Mouse (Mus musculus): ENCODE results near the gene Skil. TPM values are rescaled to one million over a fixed set of nuclear protein-coding genes. Genes with fewer than 3 reads are reported as not detected.

Gene Skil
- total RNA-seq (2012; rRNA removed) (7.4 and 7.5 TPM in 2 replicates), polyA plus RNA-seq (2012; ENCODE audit: insufficient read depth in 1 of 2, insufficient read length in 2 of 2, low read depth in 1 of 2, low replicate concordance in 2 of 2, missing spikeins in 1 of 2) (1 to 10 TPM in 1 of 2 experiments, not detected in 1; 8.6 TPM)

DNA sequence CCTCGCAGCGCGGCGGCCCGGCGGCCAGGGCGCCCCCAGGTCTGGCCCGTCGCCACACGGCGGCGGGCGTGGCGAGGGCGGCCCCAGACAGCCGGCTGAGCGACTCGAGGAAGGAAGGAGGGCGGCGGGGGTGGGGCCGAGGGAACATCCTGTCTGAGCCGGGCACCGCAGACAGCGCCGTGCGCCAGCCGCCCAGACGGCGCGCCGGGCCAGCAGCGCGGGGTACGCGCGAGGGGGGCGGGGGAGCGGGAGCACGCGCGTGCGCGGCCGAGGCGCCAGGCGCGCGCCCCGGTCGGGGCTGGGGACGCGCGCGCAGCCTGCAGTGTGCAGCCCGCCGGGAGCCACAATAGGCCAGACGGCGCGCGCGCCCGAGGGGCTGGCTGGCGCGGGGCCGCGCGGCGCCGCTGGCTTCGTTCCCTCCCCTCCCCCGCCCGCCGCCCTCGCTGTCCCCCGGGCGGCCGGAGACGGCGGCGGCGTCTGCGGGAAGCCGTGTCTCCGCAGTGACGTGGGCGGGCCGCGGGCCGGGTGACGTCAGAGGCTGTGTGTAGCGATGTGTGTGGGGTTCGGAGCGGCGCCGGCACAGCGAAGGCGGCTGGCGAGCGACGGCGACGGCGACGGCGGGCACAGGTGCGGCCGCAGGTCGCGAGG, at the start of gene Skil:
Gene Skil, plus strand, starts transcription at position 528 of the 648 bp plus-strand sequence.
- no peaks in the 10 kb centered on the region for H3K27me3 ChIP-seq (ENCODE audit: control insufficient read depth in 1 of 2, insufficient read depth in 2 of 2, low read length in 2 of 2)
- H3K4me3 ChIP-seq (ENCODE audit: control insufficient read depth in 1 of 2, insufficient read depth in 1 of 2, low read depth in 2 of 2, low read length in 2 of 2) = peak within 1 kb of the TSS; percentile 76 to 100
- H3K4me1 ChIP-seq (ENCODE audit: control insufficient read depth in 1 of 2, insufficient read depth in 2 of 2, low read length in 2 of 2) = peaks cover 3 to 18% of the 10 kb centered on the region in 2 experiments
- peaks cover 12% of the 10 kb centered on the region for H3K79me2 ChIP-seq (ENCODE audit: control insufficient read depth, insufficient read depth, low read length, poor library complexity)
- H3K9ac ChIP-seq (ENCODE audit: control insufficient read depth, low read depth, low read length, poor library complexity, severe bottlenecking) = peak within 1 kb of the TSS; percentile 80
- H3K27ac ChIP-seq (ENCODE audit: control insufficient read depth, low read depth, low read length) = peak within 1 kb of the TSS; percentile 97
- H3K9me3 ChIP-seq (replicated peaks; ENCODE audit: insufficient read depth, low read length) = no peaks in the 10 kb centered on the region
- TF ChIP-seq MYB (IDR thresholded peaks at IDR 0.05; ENCODE audit: low read depth, low read length) = no peak
- TF ChIP-seq ZNF384 (IDR thresholded peaks at IDR 0.05; ENCODE audit: low read depth, low read length) = no peak
- no peak for TF ChIP-seq ZMIZ1 (IDR thresholded peaks at IDR 0.05; ENCODE audit: low read depth, low read length)
- TF ChIP-seq EP300 (IDR thresholded peaks at IDR 0.05; ENCODE audit: low read depth in 1 of 2, low read length in 2 of 2) = peak in 1 of 2 experiments; percentile 33; a peak in 2 of 4 replicates
- no peak for TF ChIP-seq POLR2AphosphoS2 (IDR thresholded peaks at IDR 0.05; ENCODE audit: low read length)
- no peak for TF ChIP-seq USF1 (IDR thresholded peaks at IDR 0.05; ENCODE audit: low read depth, low read length)
- no peak for TF ChIP-seq CTCF (IDR thresholded peaks at IDR 0.05 in 2 of 3, conservative IDR thresholded peaks at IDR 0.05 in 1 of 3; ENCODE audit: control insufficient read depth in 1 of 3, insufficient read depth in 1 of 3, low read depth in 2 of 3, low read length in 3 of 3, poor library complexity in 1 of 3, severe bottlenecking in 1 of 3)
- TF ChIP-seq POLR2AphosphoS5 (IDR thresholded peaks at IDR 0.05; ENCODE audit: borderline replicate concordance, low read depth, low read length) = no peak
- no peak for TF ChIP-seq NELFE (IDR thresholded peaks at IDR 0.05; ENCODE audit: low read depth, low read length)
- no peak for TF ChIP-seq MYC (IDR thresholded peaks at IDR 0.05; ENCODE audit: low read depth, low read length)
- no peak for TF ChIP-seq E2F4 (IDR thresholded peaks at IDR 0.05; ENCODE audit: borderline replicate concordance, low read depth, low read length)
- peak; percentile 64 for TF ChIP-seq NRF1 (IDR thresholded peaks at IDR 0.05; ENCODE audit: insufficient read depth, low read depth, low read length, poor library complexity, severe bottlenecking)
- TF ChIP-seq POLR2A (IDR thresholded peaks at IDR 0.05; ENCODE audit: control insufficient read depth in 1 of 2, insufficient read depth in 1 of 2, low read depth in 1 of 2, low read length in 2 of 2, poor library complexity in 1 of 2) = peak in 1 of 2 experiments; percentile 0; a peak in 2 of 4 replicates
- no peak for TF ChIP-seq TCF12 (IDR thresholded peaks at IDR 0.05; ENCODE audit: low read depth, low read length)
- no peak for TF ChIP-seq HCFC1 (IDR thresholded peaks at IDR 0.05; ENCODE audit: low read depth, low read length)
- no peak for TF ChIP-seq CHD2 (IDR thresholded peaks at IDR 0.05; ENCODE audit: low read length)
- peak; percentile 47; the same call in 1 of the 2 replicates for TF ChIP-seq ETS1 (IDR thresholded peaks at IDR 0.05; ENCODE audit: low read depth, low read length)
- TF ChIP-seq SIN3A (IDR thresholded peaks at IDR 0.05; ENCODE audit: low read length) = peak; percentile 50; the same call in 1 of the 2 replicates
- TF ChIP-seq MXI1 (IDR thresholded peaks at IDR 0.05; ENCODE audit: low read depth, low read length) = peak; percentile 42; the same call in 1 of the 2 replicates
- no peak for TF ChIP-seq BHLHE40 (IDR thresholded peaks at IDR 0.05; ENCODE audit: borderline replicate concordance, low read depth, low read length)
- TF ChIP-seq ZC3H11A (IDR thresholded peaks at IDR 0.05; ENCODE audit: low read depth, low read length) = no peak
- no peak for TF ChIP-seq CHD1 (IDR thresholded peaks at IDR 0.05; ENCODE audit: low read depth, low read length)
- no peak for TF ChIP-seq RCOR1 (IDR thresholded peaks at IDR 0.05; ENCODE audit: low read depth, low read length)
- TF ChIP-seq UBTF (IDR thresholded peaks at IDR 0.05; ENCODE audit: borderline replicate concordance, insufficient read depth, low read depth, low read length) = no peak
- TF ChIP-seq USF2 (IDR thresholded peaks at IDR 0.05; ENCODE audit: borderline replicate concordance in 1 of 2, insufficient read depth in 1 of 2, low read depth in 1 of 2, low read length in 2 of 2) = no peak
- DNase-seq (ENCODE audit: low read depth, low spot score) = peak; percentile 95
- peaks cover 0 to 20% of the 10 kb centered on the region in 2 experiments; a peak in 2 of 4 replicates for H3K36me3 ChIP-seq (ENCODE audit: control insufficient read depth in 1 of 2, insufficient read depth in 2 of 2, low read length in 2 of 2)
